8 mouse cellular contexts compared by ENCODE assay signal in the genomic region with DNA sequence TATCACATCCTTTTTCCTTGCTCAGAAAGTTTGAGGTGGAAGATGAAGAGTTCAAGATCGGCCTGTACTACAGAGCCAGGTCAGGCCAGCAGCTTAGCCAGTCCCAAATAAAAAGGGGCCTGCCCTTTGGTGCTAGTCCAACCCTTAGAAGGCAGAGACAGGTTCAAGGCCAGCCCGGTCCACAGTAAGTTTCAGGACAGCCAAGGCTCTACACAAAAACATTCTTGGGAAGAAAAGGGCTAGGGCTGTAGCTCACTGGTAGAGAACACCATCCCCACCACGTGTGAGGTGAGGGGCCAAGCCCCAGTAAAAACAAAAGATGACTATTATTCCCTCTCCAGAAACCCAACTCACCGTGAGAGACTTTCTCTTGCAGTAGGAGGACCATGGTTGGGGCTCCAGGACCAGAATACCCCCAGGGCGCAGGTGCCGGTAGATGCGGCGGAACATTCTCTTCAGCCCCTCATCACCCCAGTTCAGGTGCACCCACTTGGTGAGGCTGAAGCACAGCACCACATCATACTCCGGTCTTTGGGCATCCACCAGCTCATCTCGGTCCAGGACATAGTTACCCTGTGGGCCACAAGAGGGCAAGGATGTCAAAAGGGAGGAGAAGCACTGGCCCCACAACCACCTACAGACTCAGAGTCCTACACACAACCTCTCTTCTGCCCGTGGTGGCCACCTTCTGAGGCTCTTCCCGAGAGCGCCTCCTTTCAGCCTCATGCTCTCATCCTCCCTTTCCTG. TPM values are rescaled to one million over a fixed set of nuclear protein-coding genes. Genes with fewer than 3 reads are reported as not detected.
DNase-seq lines count a peak whose midpoint lies in the region; ATAC-seq lines count a peak whose summit lies in the region.

No protein-coding gene starts in this region.

- no peak for ATAC-seq in liver, embryonic 12.5 days

- peak overlapping the region; percentile 91; the same call in 1 of the 2 replicates for H3K9ac ChIP-seq in liver, embryonic 12.5 days

- H3K27ac ChIP-seq in heart, embryonic 10.5 days, result 0 out of 2 replicates have a peak overlapping the region, but pooled peaks have one; percentile 24
- peak overlapping the region; percentile 99 for H3K27ac ChIP-seq in liver, embryonic 12.5 days

- H3K4me2 ChIP-seq in liver, embryonic 12.5 days, result peak overlapping the region; percentile 98

- peaks cover 45% of the 10 kb centered on the region for H3K4me1 ChIP-seq in heart, embryonic 10.5 days
- H3K4me1 ChIP-seq in liver, embryonic 12.5 days, result peaks cover 70% of the 10 kb centered on the region

- no peaks in the 10 kb centered on the region for H3K9me3 ChIP-seq in heart, embryonic 10.5 days
- no peaks in the 10 kb centered on the region for H3K9me3 ChIP-seq in liver, embryonic 12.5 days (replicated peaks)

- no peaks in the 10 kb centered on the region for H3K27me3 ChIP-seq in heart, embryonic 10.5 days (ENCODE audit: insufficient read depth, poor library complexity, severe bottlenecking)
- 0 out of 2 replicates have a peak, but pooled peaks cover under 1% of the 10 kb centered on the region for H3K27me3 ChIP-seq in liver, embryonic 12.5 days (replicated peaks)

- 83% methylated on average over 13 of the region's 13 CpGs for WGBS in heart, embryonic 10.5 days
- WGBS in liver, embryonic 12.5 days (ENCODE audit: insufficient replicate concordance), result 81% methylated on average over 13 of the region's 13 CpGs

- H3K4me3 ChIP-seq in heart, embryonic 10.5 days, result peak overlapping the region; percentile 89
- H3K4me3 ChIP-seq in liver, embryonic 12.5 days, result peak overlapping the region; percentile 76; the same call in 1 of the 2 replicates

- peaks cover 52% of the 10 kb centered on the region for H3K36me3 ChIP-seq in heart, embryonic 10.5 days
- peaks cover 52% of the 10 kb centered on the region for H3K36me3 ChIP-seq in liver, embryonic 12.5 days

- DNase-seq in heart, embryonic 10.5 days (ENCODE audit: low spot score), result no peak
- DNase-seq in heart, adult 9 months (ENCODE audit: low spot score in 2 of 2), result no peak
- DNase-seq in thymus, postnatal 4 days, result peak; percentile 23
- no peak for DNase-seq in thymus, postnatal 36 days
- DNase-seq in MN1 (ENCODE audit: low spot score), result no peak
- no peak for DNase-seq in gastrocnemius, adult 18-20 months (ENCODE audit: low spot score)
- DNase-seq in lung, postnatal 25 days (ENCODE audit: low spot score), result no peak

RNA-seq across cellular contexts. Expression of a gene that starts 4.3 kb away (rescaled TPM):
- 31.3 and 49.2 TPM in 2 replicates for polyA plus RNA-seq in heart, embryonic 10.5 days (2016; fragmentation: Nextera tagmentation; extraction: Ambion mirVana)
- 38.6 and 39.2 TPM in 2 replicates for polyA plus RNA-seq in liver, embryonic 12.5 days (2016; fragmentation: Nextera tagmentation; extraction: Ambion mirVana)
- 1 to 10 TPM; 6.2 to 7.7 TPM for total RNA-seq in gastrocnemius, adult 18-20 months (2021)

RNA-seq across cellular contexts. Expression of a gene that starts 4.5 kb away (rescaled TPM):
- polyA plus RNA-seq in heart, embryonic 10.5 days (2016; fragmentation: Nextera tagmentation; extraction: Ambion mirVana), result 7.1 and 10.4 TPM in 2 replicates
- 9.0 and 9.2 TPM in 2 replicates for polyA plus RNA-seq in liver, embryonic 12.5 days (2016; fragmentation: Nextera tagmentation; extraction: Ambion mirVana)
- total RNA-seq in gastrocnemius, adult 18-20 months (2021), result 10 to 100 TPM; 24.1 to 26.1 TPM

RNA-seq across cellular contexts. Expression of a gene that starts 4.6 kb away (rescaled TPM):
- 10.0 and 12.5 TPM in 2 replicates for polyA plus RNA-seq in heart, embryonic 10.5 days (2016; fragmentation: Nextera tagmentation; extraction: Ambion mirVana)
- polyA plus RNA-seq in liver, embryonic 12.5 days (2016; fragmentation: Nextera tagmentation; extraction: Ambion mirVana), result 6.9 and 7.5 TPM in 2 replicates
- under 1 TPM; 0.14 to 0.26 TPM for total RNA-seq in gastrocnemius, adult 18-20 months (2021)

RNA-seq across cellular contexts. Expression of a gene that starts 37.4 kb away (rescaled TPM):
- polyA plus RNA-seq in heart, embryonic 10.5 days (2016; fragmentation: Nextera tagmentation; extraction: Ambion mirVana), result 147 and 165 TPM in 2 replicates
- 96.0 and 99.2 TPM in 2 replicates for polyA plus RNA-seq in liver, embryonic 12.5 days (2016; fragmentation: Nextera tagmentation; extraction: Ambion mirVana)
- total RNA-seq in gastrocnemius, adult 18-20 months (2021), result 10 to 100 TPM; 53.0 to 68.0 TPM

RNA-seq across cellular contexts. Expression of a gene that starts 41.5 kb away (rescaled TPM):
- polyA plus RNA-seq in heart, embryonic 10.5 days (2016; fragmentation: Nextera tagmentation; extraction: Ambion mirVana), result 1.4 TPM in 2 replicates
- 0.33 and 0.38 TPM in 2 replicates for polyA plus RNA-seq in liver, embryonic 12.5 days (2016; fragmentation: Nextera tagmentation; extraction: Ambion mirVana)
- under 1 TPM; 0.21 to 0.28 TPM for total RNA-seq in gastrocnemius, adult 18-20 months (2021)
